Mouse (Mus musculus) limb, embryonic 14.5 days (tissue): ENCODE data around the gene Atg4b. TPM values are rescaled to one million over a fixed set of nuclear protein-coding genes. Genes with fewer than 3 reads are reported as not detected.
"Not testable (repeated sequence)": the region's sequence is repeated elsewhere in the genome, so short reads cannot be mapped to it uniquely, and the experiment has no call there.

ENCODE experiments used
- ATAC-seq: fragments of 200-750 bp; cut with Nextera tagmentation; 2 replicates; pipeline ENCODE4 v1.8.0; 2017; ENCODE audit warnings: low read depth, moderate number of reproducible peaks, moderate TSS enrichment; ENCODE audit not compliant: low FRiP score
- DNase-seq: peaks from one replicate; pipeline ENCODE4 v3.0.0-alpha.2; 2015; ENCODE audit warnings: low spot score
- H3K27ac ChIP-seq: fragments of 300-500 bp; sonication (generic); replicated peaks from 2 replicates; pipeline ENCODE4 v1.5.1; 2014; ENCODE audit warnings: low read depth, mild to moderate bottlenecking, low read length, moderate library complexity, mixed read lengths
- H3K27me3 ChIP-seq: fragments of 300-500 bp; sonication (generic); 2 replicates; pipeline ENCODE4 v1.6.1; 2014; ENCODE audit warnings: low read length, mixed read lengths; ENCODE audit not compliant: control insufficient read depth, insufficient read depth
- H3K36me3 ChIP-seq: fragments of 300-500 bp; sonication (generic); 2 replicates; pipeline ENCODE4 v1.6.1; 2014; ENCODE audit warnings: mild to moderate bottlenecking, low read length, moderate library complexity, mixed read lengths; ENCODE audit not compliant: control insufficient read depth, insufficient read depth
- H3K4me1 ChIP-seq: fragments of 300-500 bp; sonication (generic); 2 replicates; pipeline ENCODE4 v1.6.1; 2014; ENCODE audit warnings: antibody characterized with exemption, low read length, mixed read lengths; ENCODE audit not compliant: control insufficient read depth, insufficient read depth
- H3K4me2 ChIP-seq: fragments of 300-500 bp; sonication (generic); replicated peaks from 2 replicates; pipeline ENCODE4 v1.6.1; 2014; ENCODE audit warnings: low read depth, mild to moderate bottlenecking, low read length, moderate library complexity; ENCODE audit not compliant: severe bottlenecking
- H3K4me3 ChIP-seq: fragments of 300-500 bp; sonication (generic); replicated peaks from 2 replicates; pipeline ENCODE4 v1.5.1; 2014; ENCODE audit warnings: low read length
- H3K9ac ChIP-seq: fragments of 300-500 bp; sonication (generic); 2 replicates; pipeline ENCODE4 v1.6.1; 2014; ENCODE audit warnings: mild to moderate bottlenecking, low read depth, low read length, moderate library complexity; ENCODE audit not compliant: severe bottlenecking
- H3K9me3 ChIP-seq: fragments of 300-500 bp; sonication (generic); 2 replicates; pipeline ENCODE4 v1.6.1; 2016; ENCODE audit warnings: low read length; ENCODE audit not compliant: control insufficient read depth
- POLR2A ChIP-seq: fragments of 200-500 bp; IDR thresholded peaks from 2 replicates; pipeline ENCODE4 v1.8.0; 2012; ENCODE audit warnings: inconsistent platforms, mild to moderate bottlenecking, moderate library complexity, borderline replicate concordance; ENCODE audit not compliant: insufficient read depth, insufficient read length; ENCODE audit errors: extremely low read depth
- WGBS: fragments of 180-500 bp; shearing (Covaris S2); extraction: QIAGEN DNeasy Blood & Tissue Kit; methylation state at CpG from one replicate; pipeline ENCODE4 v1.1.7; 2014; 5-methylcytosine and 5-hydroxymethylcytosine counted together
- polyA plus RNA-seq, 2 experiments: library from polyadenylated mRNA; depleted of rRNA in 1 of 2; stranded (reverse) in 1 of 2; unstranded in 1 of 2; fragments of >200 nt; fragmentation: Nextera tagmentation in 1 of 2; extraction: Ambion mirVana in 1 of 2; gene quantifications; 2 replicates each; pipeline versions ENCODE4 v1.2.1 to v1.2.3; 2012 to 2014

The Atg4b gene
- polyA plus RNA-seq, 2 experiments = 59.1 to 81.8 TPM

DNA sequence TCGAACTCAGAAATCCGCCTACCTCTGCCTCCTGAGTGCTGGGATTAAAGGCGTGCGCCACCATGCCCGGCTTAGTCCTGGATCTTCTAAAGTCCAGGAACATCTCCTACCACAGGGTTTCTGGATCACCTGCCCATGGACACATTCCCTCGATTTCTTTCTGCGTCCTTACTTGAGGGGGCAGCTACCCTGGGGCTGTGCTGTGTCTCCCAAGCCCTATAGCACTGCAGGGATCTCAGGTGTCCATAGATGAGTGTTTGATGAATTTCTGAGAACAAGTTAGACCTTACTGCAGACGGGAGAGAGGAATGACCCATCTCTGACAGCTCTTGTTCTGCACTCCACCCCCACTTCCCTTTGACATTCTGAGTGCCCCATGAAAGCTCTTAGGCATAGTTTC lies 86.0 kb downstream of the Atg4b start:
- Histone ChIP-seq H3K27me3 (no peaks in the 10 kb centered on the region), H3K9ac (no peak overlapping the region), H3K4me2 (no peak overlapping the region), H3K36me3 (peaks cover 36% of the 10 kb centered on the region), H3K27ac (no peak overlapping the region), H3K4me1 (no peaks in the 10 kb centered on the region), H3K4me3 (no peak overlapping the region), H3K9me3 (no peaks in the 10 kb centered on the region)
- WGBS = 93% methylated on average over 8 of the region's 8 CpGs
- ATAC-seq = no peak
- no peak for DNase-seq
- no peak for TF ChIP-seq POLR2A

DNA sequence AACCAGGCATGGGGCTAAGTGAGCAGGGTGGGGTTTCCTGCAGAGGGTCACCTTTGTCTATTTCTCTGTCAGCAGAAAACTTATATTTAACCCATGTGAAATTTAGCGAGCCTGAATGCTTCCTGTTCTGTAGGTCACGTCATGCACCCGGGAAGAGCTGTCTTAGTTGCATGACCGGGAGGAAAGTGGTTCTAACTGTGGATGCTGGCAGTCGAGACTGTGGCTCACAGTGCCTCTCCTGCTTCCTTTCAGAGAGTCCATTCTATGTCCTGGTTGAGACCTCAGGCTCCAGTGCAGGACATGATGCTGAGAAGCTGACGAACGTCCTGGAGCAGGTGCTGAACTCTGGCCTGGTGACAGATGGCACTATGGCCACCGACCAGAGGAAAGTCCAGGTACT lies 87.3 kb downstream of the Atg4b start:
- not testable (repeated sequence) for H3K4me1 ChIP-seq, H3K4me3 ChIP-seq, H3K9me3 ChIP-seq, H3K27me3 ChIP-seq, H3K27ac ChIP-seq, H3K4me2 ChIP-seq, H3K9ac ChIP-seq, ATAC-seq, DNase-seq
- 84% methylated on average over 6 of the region's 8 CpGs for WGBS
- peaks cover 36% of the 10 kb centered on the region for H3K36me3 ChIP-seq

Other genes with a start within 250 kb of the Atg4b start
- 8.7 and 9.3 TPM in 2 replicates for gene Farp2, start 239.4 kb upstream of the Atg4b start, polyA plus RNA-seq (2012; rRNA removed)
- gene Farp2, start 239.4 kb upstream of the Atg4b start, polyA plus RNA-seq (2014; fragmentation: Nextera tagmentation; extraction: Ambion mirVana) = 7.5 and 9.2 TPM in 2 replicates
- gene Stk25, start 92.8 kb upstream of the Atg4b start, polyA plus RNA-seq (2012; rRNA removed) = 248 and 275 TPM in 2 replicates
- 204 and 217 TPM in 2 replicates for gene Stk25, start 92.8 kb upstream of the Atg4b start, polyA plus RNA-seq (2014; fragmentation: Nextera tagmentation; extraction: Ambion mirVana)
- 19.2 and 24.6 TPM in 2 replicates for gene Bok, start 65.8 kb upstream of the Atg4b start, polyA plus RNA-seq (2012; rRNA removed)
- 31.6 and 34.9 TPM in 2 replicates for gene Bok, start 65.8 kb upstream of the Atg4b start, polyA plus RNA-seq (2014; fragmentation: Nextera tagmentation; extraction: Ambion mirVana)
- 59.4 and 62.6 TPM in 2 replicates for gene Thap4, start 3.4 kb downstream of the Atg4b start, polyA plus RNA-seq (2012; rRNA removed)
- gene Thap4, start 3.4 kb downstream of the Atg4b start, polyA plus RNA-seq (2014; fragmentation: Nextera tagmentation; extraction: Ambion mirVana) = 52.3 and 53.3 TPM in 2 replicates
- gene Dtymk, start 50.4 kb downstream of the Atg4b start, polyA plus RNA-seq (2012; rRNA removed) = 279 and 285 TPM in 2 replicates
- 234 and 246 TPM in 2 replicates for gene Dtymk, start 50.4 kb downstream of the Atg4b start, polyA plus RNA-seq (2014; fragmentation: Nextera tagmentation; extraction: Ambion mirVana)
- 14.1 and 15.1 TPM in 2 replicates for gene Ing5, start 52.5 kb downstream of the Atg4b start, polyA plus RNA-seq (2012; rRNA removed)
- 9.9 and 11.7 TPM in 2 replicates for gene Ing5, start 52.5 kb downstream of the Atg4b start, polyA plus RNA-seq (2014; fragmentation: Nextera tagmentation; extraction: Ambion mirVana)
- gene D2hgdh, start 73.4 kb downstream of the Atg4b start, polyA plus RNA-seq (2012; rRNA removed) = 25.1 and 34.0 TPM in 2 replicates
- gene D2hgdh, start 73.4 kb downstream of the Atg4b start, polyA plus RNA-seq (2014; fragmentation: Nextera tagmentation; extraction: Ambion mirVana) = 11.2 and 13.2 TPM in 2 replicates
- 0.23 and 0.54 TPM in 2 replicates for gene Gal3st2, start 109.8 kb downstream of the Atg4b start, polyA plus RNA-seq (2012; rRNA removed)
- gene Gal3st2, start 109.8 kb downstream of the Atg4b start, polyA plus RNA-seq (2014; fragmentation: Nextera tagmentation; extraction: Ambion mirVana) = 0.08 TPM in 1 of 2 replicates, not detected in the other
- 0.18 and 0.50 TPM in 2 replicates for gene Gal3st2b, start 166.8 kb downstream of the Atg4b start, polyA plus RNA-seq (2012; rRNA removed)
- gene Gal3st2b, start 166.8 kb downstream of the Atg4b start, polyA plus RNA-seq (2014; fragmentation: Nextera tagmentation; extraction: Ambion mirVana) = 0.14 TPM in 1 of 2 replicates, not detected in the other
- gene Gal3st2c, start 239.0 kb downstream of the Atg4b start, polyA plus RNA-seq (2012; rRNA removed) = under 0.01 TPM in 1 of 2 replicates, not detected in the other
- gene Gal3st2c, start 239.0 kb downstream of the Atg4b start, polyA plus RNA-seq (2014; fragmentation: Nextera tagmentation; extraction: Ambion mirVana) = not detected in 2 replicates